Mouse (Mus musculus): ENCODE results near the gene Rps6kb1.

Gene Rps6kb1

DNA sequence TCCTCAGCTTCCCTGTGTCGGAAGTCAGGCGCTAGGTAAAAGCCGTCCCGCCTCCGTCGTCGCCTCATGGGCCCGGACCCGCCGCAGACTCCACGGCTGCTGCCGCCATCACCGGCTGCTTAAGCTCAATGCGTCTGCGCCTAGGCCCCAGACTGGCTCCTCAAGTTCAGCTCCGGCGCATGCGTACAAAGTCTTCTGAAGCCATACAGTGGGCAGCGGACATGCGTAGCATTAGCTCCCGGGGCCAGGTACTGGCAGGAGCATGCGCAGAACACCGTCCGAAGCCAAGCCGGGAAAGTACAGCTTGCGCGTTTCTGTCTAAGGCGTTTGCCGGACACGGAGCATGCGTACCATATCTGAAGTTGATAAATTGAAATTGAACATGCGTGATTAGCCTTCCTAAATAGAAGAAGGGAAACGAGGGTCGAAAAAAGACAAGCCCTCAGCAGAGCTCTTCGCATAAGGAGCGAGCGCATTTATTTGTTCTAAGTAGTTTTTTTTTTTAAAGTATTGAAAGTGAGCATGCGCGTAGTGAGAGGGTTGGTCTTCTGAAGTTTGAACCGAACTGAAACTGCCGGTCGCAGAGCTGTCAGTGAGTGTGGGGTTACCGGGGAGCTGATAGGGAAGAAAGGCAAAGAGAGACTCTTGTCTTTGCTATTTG is at the start of gene Rps6kb1, which contains the start of gene Tubd1:
Gene Rps6kb1, minus strand, starts transcription at position 167 of the 661 bp plus-strand sequence.
Gene Tubd1, plus strand, starts transcription at position 353 of the 661 bp plus-strand sequence.
- CTCF ChIA-PET = interaction anchor here (0.6 to 1.0 kb wide), 3 partner anchors 68 to 228 kb away, joined by 3 to 4 read pairs (median 3); no protein-coding TSS in a partner anchor

- CTCF ChIA-PET = interaction anchor here (0.6 to 1.4 kb wide), 3 partner anchors 12 to 24 kb away, joined by 3 to 4 read pairs (median 3); no protein-coding TSS in a partner anchor
Observed at GRCm38 (mm10) chr11:86593443-86593842, 48.8 kb upstream of the Rps6kb1 start.

- CTCF ChIA-PET = interaction anchor here (0.6 to 1.4 kb wide), 2 partner anchors 11 to 16 kb away, joined by 3 to 4 read pairs; no protein-coding TSS in a partner anchor
Observed at GRCm38 (mm10) chr11:86592993-86593392, 48.4 kb upstream of the Rps6kb1 start.

GRCm38 (mm10) chr11:86591931-86592616 is 47.5 kb upstream of the Rps6kb1 start:
- CTCF ChIA-PET = interaction anchor here (1.4 kb wide), 1 partner anchor 10 kb away, joined by 3 read pairs; no protein-coding TSS in a partner anchor

DNA sequence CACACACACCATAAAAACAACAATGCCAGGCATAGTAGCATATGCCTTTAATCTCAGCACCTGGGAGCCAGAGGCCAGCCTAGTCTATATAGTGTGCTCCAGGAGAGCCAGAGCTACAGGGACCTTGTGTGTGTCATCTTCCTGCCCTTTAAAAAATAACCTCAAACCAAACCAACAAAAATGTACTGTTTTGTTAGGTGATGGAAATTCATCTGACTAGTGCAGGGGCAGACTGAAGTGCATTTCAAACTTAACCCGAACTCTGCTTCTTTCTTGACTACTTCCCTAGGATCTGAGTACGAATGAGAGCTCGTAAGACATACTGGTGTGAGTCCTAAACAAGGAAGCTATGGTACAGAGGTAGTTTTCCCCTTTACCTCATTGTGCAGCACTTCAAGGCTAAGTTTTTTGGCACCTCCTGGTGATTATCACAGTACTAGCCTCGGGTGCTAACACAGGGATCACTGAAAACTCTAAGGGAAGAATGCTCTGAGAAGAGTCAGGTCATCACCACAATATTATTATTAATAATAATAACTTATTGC is 46.8 kb upstream of the Rps6kb1 start:
- CTCF ChIA-PET = no interaction called here

DNA sequence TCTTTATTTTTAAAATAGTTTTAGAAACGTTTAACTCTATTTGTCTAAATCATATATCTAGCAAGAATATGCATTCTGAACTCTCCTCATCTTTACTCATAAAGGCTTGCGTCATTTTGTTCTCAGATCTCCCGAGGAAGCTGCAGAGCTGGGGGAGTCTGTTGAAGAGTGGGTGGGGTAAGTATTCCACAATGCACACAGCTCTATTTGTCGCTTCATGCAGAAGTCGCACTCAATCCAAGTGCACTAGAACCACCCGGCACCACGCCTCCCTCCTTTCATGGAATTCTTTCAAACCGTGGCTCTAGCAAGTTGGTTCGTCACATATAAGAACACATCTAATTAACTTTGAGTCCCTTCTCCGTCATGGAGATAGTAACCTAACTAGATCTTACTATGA is 46.0 kb upstream of the Rps6kb1 start:
- CTCF ChIA-PET = interaction anchor here (0.5 kb wide), 1 partner anchor 231 kb away, joined by 7 read pairs; no protein-coding TSS in a partner anchor

- CTCF ChIA-PET = no interaction called here
Observed at GRCm38 (mm10) chr11:86590066-86590465, 45.5 kb upstream of the Rps6kb1 start.

GRCm38 (mm10) chr11:86588583-86589298 is 44.1 kb upstream of the Rps6kb1 start:
- CTCF ChIA-PET = interaction anchor here (0.7 to 1.1 kb wide), 4 partner anchors 8 to 15 kb away, joined by 3 to 5 read pairs (median 4); no protein-coding TSS in a partner anchor

DNA sequence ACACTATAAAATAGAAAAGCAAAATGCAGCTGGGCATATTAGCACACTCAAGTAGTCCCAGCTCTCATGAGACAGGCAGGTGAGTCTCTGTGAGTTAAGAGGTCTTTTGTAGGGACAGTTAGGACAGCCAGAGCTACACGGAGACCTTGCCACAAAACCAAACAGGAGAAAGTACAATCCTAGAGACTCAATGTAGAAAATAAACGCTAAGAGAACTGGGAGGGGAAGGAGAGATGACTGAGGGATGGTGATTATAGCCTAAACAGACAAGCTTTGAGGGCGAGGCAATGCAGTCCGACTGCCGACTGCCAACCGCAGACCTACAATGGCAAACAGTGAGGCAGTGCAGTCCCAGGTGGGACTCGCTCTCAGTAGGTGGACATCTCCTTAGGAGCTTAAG is 43.2 kb upstream of the Rps6kb1 start:
- CTCF ChIA-PET = interaction anchor here (0.7 to 1.1 kb wide), 4 partner anchors 9 to 48 kb away, joined by 4 to 8 read pairs (median 6); no protein-coding TSS in a partner anchor

- CTCF ChIA-PET = interaction anchor here (0.7 to 1.6 kb wide), 4 partner anchors 9 to 47 kb away, joined by 4 to 8 read pairs (median 6); no protein-coding TSS in a partner anchor
Observed at GRCm38 (mm10) chr11:86586868-86587792, 42.5 kb upstream of the Rps6kb1 start.

GRCm38 (mm10) chr11:86586177-86586867 is 41.7 kb upstream of the Rps6kb1 start:
- CTCF ChIA-PET = interaction anchor here (0.7 to 1.6 kb wide), 2 partner anchors 10 to 18 kb away, joined by 4 to 10 read pairs; no protein-coding TSS in a partner anchor

DNA sequence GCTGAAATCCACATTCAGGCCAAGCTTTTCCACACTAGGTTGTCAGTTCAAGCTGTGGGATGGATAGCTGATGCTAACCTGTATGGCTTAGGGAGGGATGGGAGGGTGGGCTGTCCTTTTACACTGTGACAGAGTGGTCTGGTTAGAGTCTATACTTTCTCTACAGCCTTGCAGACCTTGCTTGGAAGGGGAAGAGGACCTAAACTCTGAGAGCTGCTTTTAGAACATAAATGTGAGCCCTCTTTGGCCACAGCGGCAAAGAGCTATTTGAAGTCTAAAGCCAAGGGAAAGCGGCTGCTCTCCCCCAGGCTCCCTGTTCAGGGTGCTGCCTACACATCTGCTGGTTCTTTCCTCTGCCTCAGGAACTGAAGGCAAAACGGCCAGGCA is 41.0 kb upstream of the Rps6kb1 start:
- CTCF ChIA-PET = interaction anchor here (0.5 to 1.6 kb wide), 2 partner anchors 11 to 33 kb away, joined by 3 to 4 read pairs; no protein-coding TSS in a partner anchor

DNA sequence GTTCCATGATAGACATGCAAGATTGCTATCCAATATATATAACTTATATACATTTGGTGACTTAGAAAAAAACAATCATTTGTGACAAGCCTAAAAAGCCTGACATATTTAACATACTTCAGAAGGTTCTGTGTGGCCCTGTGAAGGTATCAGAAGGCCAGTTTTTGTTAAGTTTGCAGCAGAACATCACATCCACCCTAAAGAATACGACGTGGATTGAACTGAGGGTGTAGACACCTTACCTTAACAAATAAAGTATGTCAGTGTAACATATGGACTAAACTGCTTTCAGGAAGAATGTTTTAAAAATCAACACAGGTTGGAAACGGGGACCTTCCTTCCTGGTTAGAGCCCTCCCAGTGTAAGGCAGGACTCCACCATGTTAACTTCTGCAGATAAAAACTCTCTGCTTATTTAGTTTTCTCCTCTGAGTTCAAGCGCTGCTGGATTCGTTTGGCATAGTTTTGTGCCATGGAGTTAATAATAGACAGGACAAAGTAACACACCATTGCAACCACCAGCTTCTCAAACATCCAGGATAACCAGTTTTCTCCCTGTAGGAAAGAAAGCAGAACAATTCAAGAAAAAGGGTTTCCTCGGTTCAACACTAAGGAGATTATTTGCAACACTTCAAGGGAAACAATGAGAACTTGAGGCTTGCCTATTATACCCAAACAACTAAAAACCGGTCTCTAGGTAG is 40.4 kb upstream of the Rps6kb1 start:
- CTCF ChIA-PET = interaction anchor here (0.5 kb wide), 1 partner anchor 34 kb away, joined by 3 read pairs; no protein-coding TSS in a partner anchor

DNA sequence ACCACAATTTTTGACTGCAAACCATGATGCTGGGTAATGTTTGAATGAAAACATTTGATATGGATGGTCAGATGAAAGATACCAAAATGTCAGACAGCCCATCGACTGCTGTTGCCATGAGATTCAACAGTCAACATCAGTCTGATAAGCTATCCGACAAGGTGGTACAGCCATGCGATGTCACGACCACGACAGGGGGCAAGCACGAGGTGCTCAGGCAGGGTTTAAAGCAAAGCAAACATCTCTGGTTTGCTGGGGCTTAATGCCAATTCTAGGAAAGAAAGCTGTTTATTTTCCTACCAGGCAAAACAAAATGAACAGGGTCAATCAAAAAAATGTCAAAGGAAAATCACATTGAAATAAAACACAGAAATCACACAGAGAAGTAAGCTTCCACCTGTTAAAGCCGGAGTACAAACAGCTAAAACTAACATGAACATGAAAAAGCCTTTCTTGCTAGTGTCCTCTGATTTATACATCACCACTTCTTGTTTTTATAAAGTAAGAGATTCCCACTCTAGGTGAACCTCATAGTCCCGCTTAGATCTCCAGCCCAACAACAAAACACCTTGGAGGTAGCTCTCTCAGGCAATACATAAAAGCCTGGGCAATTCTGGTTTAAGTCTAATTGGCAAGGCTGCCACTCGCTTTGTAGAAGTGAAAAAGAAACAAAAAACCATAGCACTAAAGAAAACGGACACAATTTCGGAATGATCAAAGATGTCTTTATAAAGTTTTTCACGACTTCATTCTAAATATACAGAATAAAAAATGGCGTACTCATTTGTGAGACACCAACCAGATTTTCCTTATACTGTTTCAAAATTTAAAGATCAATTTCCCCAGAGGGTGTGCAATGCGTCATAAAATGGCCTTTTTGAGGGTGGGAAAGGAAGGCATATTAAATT is 39.6 kb upstream of the Rps6kb1 start:
- CTCF ChIA-PET = interaction anchor here (0.5 kb wide), 1 partner anchor 12 kb away, joined by 3 read pairs; no protein-coding TSS in a partner anchor

- CTCF ChIA-PET = no interaction called here
Observed at GRCm38 (mm10) chr11:86583313-86583825, 38.8 kb upstream of the Rps6kb1 start.

DNA sequence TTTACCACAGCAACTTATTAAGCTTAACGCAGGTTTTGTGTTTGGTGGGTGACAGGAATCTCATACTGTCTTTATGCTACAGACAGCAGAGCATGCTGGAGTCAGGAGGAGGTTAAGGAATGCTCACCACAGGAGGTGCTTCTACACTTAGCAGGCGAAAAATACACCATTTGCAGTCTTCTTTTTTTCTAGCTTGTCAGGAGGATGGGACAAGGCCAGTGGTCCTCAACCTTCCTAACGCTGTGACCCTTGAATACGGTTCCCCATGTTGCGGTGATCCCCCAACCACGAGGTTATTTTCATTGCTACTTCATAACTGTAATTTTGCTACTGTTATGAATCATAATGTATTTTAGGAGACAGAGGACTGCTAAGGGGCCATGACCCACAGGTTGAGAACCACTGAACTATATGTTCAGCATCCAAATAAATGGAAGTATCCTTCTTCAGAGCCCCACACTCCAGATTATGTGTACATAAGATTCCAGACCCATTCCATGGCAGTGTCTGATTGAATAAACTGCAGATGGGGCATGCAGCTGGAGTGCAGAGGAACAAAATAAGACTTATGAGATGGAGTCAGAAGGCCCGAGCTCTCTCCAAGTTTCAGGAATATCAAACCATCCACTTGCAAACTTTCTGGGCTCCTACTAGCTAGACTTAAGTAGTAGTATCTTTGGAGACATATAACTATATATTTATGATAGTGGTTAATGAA is 38.1 kb upstream of the Rps6kb1 start:
- CTCF ChIA-PET = no interaction called here
